21 mouse cellular contexts compared by ENCODE assay signal in genomic region chr2:181990829-181991228, GRCm38 (mm10). TPM values are rescaled to one million over a fixed set of nuclear protein-coding genes. Genes with fewer than 3 reads are reported as not detected.
"Had no signal": no experiment of that assay in that cellular context is flagged by ENCODE, and none has a peak within 500 bp of the region (broad histone marks: within the 10 kb centered on the region; RNA-seq: fewer than 3 reads in every experiment).

Gene Gm14496 (plus strand): TSS chr2:181991129.

- DNase-seq: cerebellum, adult 8-10 months; cerebellum, adult 9-10 months; cerebellum, adult 9-11 months; cerebellum, postnatal 10 days; cerebellum, postnatal 14 days; cerebellum, postnatal 25 days; cerebellum, postnatal 36 days; embryo, embryonic 11 days; forebrain, postnatal 0 days; gastrocnemius, adult 2 months; gastrocnemius, postnatal 10 days; gastrocnemius, postnatal 14 days; gastrocnemius, postnatal 25 days; gastrocnemius, postnatal 36 days; heart, adult 18-20 months; heart, adult 2 months had no signal

RNA-seq across cellular contexts. Expression of gene Gm14496, which starts in this region (rescaled TPM):
- total RNA-seq: common myeloid progenitor, adult 5-6 weeks; forebrain, postnatal 0 days; gastrocnemius, adult 18-20 months; gastrocnemius, adult 2 months; gastrocnemius, adult 8-10 months; gastrocnemius, postnatal 10 days; gastrocnemius, postnatal 14 days; gastrocnemius, postnatal 25 days; gastrocnemius, postnatal 36 days; gastrocnemius, postnatal 4 days; granulocyte monocyte progenitor cell, adult 5-6 weeks; heart, adult 18-20 months; heart, adult 2 months had no signal
